Mouse (Mus musculus): Measurements from ENCODE around the gene Gm28372.
"Not testable (repeated sequence)": the region's sequence is repeated elsewhere in the genome, so short reads cannot be mapped to it uniquely, and the experiment has no call there.

Gene Gm28372

DNA sequence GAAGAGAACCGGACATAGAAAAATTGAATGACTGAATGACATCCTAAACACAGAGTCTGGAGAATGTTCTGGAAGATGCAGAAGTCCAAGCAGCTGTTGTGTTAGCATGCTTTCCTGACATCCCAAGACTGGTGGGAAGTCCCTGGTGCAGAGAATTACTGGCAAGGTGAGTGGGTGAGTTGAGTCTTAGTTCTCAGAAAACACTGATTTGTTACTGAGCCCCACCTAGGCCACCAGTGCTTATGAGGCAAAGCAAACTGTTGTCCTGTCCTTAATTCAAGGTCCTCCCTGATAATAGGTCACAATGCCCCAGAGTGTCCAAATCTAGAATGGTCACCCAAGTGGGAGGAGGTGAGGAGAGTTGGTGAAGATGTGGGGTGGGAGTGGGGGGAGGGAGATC is at the start of gene Gm28372, which contains the start of gene 1700020A23Rik:
Gene Gm28372, plus strand, starts transcription at position 301 of the 400 bp plus-strand sequence.
Gene 1700020A23Rik, plus strand, starts transcription at position 321 of the 400 bp plus-strand sequence.
- no peak for DNase-seq

DNA sequence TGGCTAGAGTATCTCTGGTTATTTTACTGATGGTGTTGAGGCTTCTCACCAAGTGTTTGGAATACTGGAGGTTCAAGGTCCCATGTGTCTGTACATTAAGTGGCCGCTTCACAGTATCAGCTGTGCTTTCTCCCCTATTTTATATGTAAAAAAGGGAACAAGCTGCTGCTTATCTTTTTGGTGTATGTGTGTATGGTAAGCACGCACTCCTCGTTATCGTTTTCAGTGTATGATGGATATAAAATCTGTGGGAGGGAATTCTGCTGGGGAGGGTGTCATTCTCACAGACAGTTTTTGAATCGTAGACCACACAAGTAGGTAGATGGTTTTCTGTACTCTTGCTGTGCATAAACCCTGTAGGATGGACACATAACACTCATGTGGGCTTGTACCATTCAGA is 47.5 kb upstream of the Gm28372 start:
- no peak for DNase-seq

DNA sequence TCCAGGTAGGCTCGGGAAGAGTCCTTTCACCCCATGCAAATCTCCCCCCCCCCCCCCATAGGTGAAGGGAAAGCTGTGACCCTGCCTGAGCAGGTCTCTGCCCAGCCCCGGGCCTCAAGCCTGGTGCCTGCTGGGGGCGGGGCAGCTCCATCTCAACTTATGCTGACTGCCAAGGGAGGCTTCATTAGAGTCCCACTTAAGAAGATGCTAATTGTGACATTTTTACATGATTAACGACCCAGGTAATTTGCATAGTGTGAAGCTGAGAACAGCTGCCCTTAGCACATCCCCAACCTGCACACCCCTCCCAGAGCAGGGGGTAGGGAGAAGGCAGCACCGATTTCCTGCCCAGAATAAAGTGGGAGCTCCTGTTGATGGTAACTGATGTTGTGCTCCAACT is 46.2 kb upstream of the Gm28372 start:
- no peak for DNase-seq

DNA sequence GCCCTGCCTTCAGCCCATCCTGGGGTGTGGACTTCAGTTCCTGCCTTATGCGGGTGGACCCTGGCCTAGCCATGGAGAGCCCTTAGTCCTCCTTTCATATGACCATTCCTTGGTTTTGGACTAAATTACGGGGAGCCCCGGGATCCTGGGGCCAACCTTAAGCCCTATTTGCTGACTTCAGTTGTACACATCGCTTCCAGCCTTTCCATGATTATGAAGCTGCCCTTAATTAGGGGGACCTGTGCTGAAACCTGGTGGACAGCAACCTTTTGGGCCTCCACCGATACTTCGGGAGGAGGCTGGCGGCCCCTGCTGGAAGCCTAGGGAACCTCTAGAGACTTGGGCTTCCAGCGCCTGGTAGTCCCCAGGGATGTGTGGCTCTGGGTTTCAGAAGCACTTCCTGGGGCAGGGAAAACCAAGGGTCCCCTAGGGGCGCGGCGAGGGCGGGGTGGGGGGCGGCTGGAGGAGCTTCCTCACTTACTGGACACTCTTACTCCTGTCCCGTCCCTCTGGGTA is 42.5 kb upstream of the Gm28372 start:
- DNase-seq = no peak

DNA sequence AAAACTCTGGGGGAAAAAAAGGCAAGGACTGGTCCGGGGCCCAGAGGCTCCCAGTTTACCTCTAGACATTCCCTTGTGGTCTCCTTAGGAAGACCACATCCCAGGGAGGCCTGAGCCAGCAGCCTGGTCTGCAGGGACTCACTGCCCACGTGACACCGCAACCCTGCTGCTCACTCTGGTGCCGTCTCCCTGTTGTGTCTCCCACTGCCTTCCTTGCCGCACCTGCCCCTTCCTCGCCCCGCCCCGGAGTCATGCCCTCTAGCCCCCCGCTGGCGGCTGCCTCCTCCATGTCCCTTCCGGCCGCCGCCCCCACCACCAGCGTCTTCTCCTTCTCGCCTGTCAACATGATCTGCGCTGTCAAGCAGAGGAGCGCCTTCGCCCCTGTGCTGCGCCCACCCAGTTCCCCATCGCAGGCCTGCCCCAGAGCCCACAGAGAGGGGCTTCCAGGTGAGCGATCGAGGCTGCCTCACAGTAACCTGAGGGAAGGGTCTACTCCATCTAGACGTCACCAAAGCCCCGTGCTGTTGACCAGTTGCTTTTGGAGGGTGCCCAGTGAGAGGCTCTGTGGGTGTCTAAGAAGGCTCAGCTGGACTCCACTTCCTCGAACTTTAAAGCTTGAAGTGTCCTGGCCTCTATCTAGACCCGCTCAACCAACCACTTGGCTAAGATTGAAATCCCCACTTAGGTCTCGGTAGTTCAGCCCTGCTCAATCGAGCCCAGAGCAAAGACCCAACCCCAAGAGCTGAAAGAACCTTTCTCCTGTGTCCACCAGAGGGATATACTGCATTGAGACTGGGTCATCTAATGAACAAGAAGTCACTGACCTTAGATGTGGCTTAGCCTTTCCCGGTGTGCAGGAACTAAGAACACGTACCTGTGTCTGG is 39.6 kb upstream of the Gm28372 start:
- DNase-seq = no peak

DNA sequence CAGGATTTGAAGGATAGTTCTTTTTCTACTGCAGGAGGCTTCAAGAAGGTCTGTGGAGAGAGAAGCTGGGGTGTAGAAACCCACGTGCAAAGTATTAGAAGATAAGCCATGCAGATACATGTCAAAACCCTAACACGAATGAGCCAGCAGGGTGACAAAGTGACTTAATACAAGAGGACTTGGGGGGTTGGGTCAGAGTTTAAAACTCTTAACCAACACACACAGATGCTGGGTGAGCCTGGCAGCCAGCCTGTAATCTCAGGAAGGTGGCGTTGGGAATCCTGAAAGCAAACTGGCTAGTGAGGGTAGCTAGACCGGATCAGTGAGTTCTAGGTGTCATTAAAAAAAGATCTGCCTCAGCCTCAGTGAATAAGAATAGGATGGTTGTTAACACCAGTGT is 37.7 kb upstream of the Gm28372 start:
- DNase-seq = no peak

DNA sequence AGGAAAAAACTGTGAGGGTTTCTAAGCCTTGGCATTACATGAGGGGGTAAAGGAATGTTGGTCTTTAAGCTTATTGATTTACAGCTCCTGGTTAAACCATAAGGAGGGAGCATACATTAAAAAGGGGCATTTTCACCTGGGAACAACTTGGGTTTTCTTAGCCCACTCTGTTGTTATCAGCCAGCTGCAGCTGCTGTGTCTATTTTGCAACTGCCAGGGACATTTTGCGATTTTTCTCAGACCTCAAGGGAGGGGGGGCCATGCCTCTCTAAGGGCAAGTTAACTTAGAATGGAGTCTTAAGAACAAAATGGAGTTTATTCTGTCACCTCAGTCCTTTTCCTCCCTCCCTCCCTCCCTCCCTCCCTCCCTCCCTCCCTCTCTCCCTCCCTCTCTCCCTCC is 32.0 kb upstream of the Gm28372 start:
- DNase-seq = not testable (repeated sequence)

DNA sequence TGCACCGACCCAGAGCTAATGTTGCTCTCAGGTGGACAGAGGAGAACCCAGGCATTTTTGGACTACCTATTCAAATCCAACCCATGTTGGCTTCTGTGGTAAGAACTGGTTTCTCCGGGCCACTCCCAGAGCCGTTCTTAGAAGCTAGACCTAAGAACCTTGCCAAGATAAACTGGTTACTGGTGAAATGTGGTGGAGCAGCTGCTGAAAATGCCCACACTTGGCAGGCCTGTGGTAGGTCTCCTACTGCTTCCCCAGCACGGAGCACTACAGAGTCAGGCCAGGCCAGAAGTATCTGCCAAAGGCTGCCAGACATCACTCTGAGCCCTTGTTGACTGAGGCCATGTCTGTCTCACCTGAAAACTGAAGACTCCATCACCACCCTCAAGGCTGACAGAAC is 30.1 kb upstream of the Gm28372 start:
- peak; percentile 32 for DNase-seq

DNA sequence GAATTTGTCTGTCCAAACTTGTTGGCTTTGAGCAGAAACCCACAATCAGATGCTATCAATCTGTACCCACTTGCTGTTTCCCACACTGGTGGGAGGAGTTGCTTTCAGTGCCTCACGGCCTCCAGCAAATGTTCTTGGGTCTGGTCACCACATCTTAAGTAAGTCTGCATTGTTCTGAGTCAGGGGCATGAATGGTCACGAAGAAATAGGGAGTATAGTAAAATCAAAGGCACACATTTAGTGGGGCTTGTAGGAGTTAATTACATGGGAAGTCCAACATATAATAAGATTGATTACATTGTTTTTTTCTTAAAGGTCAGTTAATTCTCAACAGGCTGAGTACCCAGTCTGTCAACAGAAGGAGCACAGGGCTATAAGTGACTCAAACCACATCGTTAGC is 21.8 kb upstream of the Gm28372 start:
- no peak for DNase-seq

DNA sequence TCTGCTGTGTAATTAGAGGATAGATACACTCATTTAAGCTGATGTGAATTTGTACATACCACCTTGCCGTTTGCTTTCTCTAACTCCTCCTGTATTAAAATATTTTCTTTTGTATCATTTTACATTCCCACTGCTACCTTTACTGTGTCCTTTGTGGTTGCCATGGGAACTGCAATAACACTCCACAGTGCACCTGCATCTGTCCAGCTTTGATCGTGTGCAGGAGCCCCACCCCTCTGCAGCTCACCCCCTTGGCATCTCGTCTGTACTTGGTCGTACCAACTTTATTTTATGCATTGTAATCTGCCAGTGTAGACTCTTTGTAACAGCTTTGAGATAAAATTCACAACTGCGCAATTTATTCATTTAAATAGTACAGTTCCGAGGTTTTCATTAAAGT is 21.1 kb upstream of the Gm28372 start:
- no peak for DNase-seq

DNA sequence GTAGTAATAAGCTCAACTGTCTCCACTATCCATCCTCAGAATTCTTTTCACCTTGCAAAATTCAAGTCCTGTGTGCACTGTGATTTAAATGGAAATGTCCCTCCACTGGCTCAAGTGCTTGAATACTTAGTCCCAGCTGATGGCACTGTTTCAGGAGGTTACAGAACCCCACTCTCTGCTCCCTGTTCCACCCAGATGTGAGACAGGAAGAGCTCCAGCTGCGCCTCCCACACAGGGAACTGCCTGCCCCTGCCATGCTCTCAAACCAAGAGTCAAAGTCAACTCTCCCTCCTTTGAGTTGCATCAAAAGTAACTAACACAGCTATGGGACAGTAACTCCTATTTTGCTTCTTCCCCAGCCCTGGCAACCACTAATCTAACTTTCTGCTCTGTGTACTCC is 18.8 kb upstream of the Gm28372 start:
- DNase-seq = no peak

DNA sequence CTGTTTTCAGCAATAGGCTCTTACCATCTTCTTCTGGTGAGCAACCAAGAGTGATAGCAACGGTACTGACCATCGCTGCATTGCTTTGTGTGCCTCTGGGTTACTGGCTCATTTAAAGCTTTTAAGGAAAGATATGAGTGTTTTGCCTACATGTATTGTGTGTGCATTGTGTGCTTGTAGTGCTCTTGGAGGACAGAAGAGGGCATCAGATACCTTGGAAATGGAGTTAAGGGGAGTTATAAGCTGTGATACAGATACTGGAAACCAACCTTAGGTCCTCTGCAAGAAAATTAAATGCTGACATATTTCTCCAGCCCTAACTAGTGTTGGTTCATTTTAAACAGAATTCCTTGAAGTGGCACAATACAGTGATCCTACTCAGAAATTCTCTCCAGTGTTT is 16.2 kb upstream of the Gm28372 start:
- no peak for DNase-seq

DNA sequence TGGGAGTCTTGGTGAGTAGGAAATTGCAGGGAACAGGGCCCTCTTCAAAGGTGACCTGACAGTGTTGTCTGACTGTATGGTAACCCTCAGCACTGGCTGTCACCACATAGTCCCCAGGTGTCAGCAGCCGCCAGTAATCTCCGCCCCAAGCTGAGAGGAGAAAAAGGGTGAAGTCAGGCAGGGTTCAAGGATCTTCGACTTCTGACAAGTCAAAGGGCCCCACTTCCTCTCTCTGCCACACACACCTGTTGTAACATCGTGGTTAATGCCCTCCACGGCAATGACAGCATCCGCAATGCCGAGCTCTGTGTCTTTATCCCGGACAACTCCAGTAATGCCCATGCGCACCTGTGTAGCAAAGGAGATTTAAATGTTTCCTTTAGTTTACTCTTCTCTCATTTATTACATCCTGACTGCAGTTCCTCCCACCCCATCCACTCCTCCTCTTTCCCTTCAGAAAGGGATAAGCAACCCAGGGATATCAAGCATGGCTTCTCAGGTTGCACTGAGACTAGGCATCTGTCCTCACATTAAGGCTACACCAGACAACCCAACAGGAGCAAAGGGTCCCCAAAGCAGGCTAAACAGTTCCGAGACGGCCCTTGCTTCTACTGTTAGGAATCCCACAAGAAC is 13.9 kb upstream of the Gm28372 start:
- DNase-seq = no peak

DNA sequence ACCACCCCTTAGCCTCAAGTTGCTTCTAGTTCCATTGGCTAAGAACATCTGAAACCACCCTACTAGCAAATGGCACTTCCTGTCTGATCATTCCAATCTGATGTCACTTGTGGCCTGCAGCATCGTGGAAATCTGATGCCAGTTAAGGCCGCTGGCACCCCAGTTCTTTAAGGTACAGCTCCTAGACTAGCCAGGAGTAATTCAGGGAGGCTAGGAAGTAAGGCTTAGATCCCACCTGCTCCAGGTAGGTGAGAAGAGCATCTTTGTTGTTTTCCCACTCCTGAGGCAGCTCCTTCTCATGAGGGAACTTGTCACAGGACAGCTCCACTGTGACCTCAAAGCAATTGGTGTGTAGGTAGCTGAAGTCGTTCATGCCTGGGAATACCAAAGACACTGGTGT is 12.2 kb upstream of the Gm28372 start:
- no peak for DNase-seq

DNA sequence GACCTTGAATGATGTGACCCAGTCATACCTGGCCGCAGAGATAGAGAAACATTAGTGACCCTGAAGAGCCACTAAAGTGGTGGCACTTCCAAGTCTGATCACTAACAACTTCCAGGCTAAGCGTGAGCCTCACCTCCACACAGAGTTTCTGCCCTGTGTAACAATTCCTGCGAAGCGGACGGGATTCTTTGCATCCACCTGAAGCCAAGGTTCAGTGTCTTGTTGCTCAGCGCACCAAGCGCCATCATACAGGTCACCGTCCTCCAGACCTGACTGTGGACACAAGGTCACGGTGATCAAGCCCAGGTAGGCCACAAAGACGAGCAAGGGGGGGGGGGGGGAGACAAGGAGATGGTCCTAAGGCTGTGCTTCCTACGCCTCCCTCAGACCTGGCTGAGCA is 9.3 kb upstream of the Gm28372 start:
- no peak for DNase-seq

DNA sequence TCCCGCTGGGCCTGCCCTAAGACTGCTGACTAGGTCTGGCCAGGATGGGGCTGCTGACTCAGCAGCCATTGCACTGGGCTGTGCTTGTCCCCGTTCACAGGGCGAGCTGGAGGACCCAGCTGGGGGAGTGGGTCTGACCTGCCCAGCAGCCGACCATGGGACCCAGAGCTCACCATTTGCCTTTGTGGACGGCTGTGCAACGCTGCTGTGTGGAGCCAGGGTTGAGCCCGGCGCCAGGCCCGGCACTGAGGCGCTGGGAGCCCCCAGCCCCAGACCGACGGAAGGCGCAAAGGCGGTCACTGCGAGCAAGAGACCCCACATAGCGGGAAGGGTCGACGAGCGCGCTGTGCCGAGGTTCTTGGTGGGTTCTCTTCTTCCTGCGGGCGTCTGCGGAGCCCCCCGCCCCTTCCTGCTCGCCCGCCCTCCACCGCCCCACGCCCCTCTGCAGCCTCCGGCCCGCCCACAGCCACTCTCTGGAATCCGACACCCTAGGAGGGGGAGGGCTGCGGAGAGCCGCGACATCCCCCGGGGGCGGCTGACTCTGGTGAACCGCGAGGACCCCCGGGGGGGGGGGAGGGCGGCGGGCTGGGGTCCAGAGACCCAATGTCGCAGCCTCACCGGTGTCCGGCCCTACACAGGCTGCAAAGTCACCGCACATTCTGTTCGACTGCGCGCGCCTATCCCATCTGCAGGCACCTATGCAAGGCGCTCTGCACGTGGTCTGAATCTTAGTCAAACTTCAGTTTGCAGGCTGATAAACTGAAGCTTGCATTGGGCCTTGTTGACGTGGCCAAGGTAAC is 7.7 kb upstream of the Gm28372 start, which contains the start of gene Cpxm1:
Gene Cpxm1, minus strand, starts transcription at position 389 of the 800 bp plus-strand sequence.
- DNase-seq = peak; percentile 16

DNA sequence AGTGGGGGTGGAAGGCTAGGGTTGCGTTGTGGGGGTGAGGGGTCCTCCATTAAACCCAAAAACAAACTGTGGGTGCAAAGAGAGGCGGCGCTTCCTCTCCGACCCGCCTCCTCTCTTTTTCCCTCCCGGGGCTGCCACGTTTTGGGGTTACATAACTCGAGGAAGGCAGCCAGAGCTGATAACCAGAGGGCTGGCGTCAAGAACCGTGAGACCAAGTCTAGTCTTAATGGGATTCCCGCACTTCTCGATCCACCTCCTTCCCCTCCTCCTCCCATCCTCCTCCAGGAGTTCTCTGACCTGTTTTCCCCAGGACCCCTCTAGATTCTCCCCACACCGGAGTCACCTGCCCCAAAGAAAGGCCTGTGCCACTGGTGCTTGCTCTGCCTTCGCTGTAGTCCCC is 6.9 kb upstream of the Gm28372 start:
- no peak for DNase-seq

DNA sequence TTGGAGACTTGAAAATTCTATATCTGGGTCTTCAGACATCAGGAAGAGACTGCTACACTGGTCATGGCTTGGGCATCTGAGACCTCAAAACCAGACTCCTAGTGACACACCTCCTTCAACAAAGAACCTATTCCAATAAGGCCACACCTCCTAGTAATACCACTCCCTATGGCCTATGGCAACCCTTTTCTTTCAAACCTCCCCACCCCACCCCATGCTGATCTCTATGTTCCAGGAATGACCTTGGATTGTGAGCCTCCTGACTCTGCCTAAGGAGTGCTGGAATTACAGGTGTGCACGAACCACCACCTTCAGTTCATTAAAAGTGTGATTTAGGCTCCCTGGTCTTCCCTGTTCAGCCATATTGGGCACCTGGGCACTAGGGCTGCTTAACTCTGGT is 5.0 kb upstream of the Gm28372 start:
- DNase-seq = no peak

DNA sequence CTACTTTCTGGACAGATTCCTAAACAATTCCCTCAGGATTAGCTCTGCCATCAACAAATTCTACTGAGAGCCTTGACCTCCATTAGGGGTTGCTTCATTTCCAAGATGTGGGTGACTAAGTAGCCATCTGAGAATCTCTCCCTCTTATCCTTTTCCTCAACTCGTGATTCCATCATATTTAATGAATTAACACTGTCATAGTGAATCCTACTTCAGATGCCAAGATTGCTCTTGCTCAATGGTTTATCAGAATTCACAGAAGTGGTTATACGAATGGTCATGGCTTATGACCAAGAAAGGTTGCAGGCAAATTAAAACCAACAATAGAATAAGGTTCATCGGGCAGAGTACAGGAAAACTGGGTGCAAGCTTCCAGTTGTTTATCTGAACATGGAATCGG is 3.1 kb upstream of the Gm28372 start:
- no peak for DNase-seq

DNA sequence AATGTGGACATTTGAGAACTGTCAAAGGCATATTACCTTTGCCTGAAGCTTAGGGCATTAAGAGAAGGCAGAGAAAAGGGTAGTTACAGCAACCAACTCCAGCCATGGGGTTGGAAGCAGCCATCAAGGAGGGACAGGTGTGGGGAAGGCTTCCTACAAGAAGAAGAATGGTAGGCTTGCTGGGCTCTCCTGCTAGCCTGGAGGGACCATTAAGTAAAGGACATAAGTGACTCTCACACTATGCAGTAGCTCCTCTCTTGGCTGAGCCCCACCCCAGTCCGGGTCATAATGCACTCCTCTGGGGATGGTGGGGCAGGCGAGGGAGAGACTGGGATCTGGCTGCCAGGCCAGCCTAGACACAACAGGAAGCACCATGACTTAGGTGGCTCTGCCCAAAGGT is 1.1 kb downstream of the Gm28372 start, which contains the start of gene Tmem239:
Gene Tmem239, plus strand, starts transcription at position 301 of the 400 bp plus-strand sequence.
- no peak for DNase-seq

DNA sequence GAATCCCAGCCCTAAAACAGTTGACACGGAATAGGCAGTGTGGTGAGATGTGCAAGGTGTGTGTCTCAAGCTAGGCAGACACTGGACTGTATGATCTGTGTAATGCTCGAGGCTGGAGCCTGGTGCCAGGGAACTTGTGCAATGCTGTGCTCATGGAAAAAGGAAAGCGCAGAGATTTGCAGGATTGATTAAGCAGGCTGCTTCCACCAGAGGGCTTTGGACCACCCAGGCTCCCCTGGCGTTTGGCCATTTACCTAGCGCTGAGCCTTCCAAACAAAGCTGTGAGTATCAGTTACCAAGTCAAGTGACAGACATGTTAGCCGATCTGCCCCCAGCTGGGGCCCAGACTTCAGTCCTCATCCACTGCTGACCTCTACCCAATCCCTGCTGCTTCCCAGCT is 3.2 kb downstream of the Gm28372 start:
- DNase-seq = no peak

DNA sequence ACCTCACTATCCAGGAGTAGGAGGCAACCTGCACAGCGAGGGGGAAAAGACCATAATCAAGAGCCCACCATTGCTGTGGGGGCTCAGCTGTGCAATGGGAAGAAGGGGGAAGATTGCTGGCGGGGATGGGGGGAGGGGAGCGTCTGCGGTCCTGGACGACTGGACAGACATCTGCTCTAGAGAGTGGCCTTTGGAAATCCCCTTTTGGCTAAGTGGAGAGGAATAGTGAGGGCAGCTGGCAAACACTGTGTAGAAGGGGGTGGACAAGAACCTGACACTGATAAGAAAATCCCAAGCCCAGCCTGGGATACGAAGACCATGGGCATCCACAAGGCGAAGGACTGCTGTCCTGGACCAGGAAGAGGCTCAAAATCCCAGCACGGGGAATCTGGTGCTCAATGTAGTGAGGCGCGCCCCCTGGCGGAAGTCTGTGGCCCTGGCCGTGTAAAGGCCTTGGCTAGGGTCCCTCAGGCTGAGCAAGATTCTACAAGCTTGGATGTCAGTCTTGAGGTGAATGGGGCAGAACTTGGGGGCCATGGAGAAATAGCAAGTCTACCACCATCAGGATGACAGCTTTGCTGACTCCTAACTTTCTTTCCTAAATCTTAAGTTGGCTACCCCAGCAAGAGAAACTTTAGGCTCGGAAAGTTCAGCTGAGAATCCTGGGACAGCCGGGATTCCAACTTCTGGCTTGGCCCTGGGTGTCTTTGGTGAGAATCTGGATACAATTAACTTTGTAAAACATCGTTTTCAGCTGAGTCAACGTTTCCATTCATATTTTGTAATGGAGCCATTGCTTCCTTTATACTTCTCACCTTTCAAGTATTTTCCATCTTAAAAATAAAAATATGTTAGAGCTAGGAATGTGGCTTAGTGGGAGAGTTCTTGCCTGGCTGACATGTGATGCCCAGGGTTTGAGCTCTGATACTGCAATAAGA is 6.8 kb downstream of the Gm28372 start:
- peak; percentile 73 for DNase-seq
